Mouse (Mus musculus) ES-E14 (cell line): ENCODE measurements at regions not wholly inside any gene's neighbourhood (a gene's known extent, or its start where the extent isn't known, plus 50 kb on each side); places are given as distances from the start of the nearest gene placed in this dataset.

Experiments
- CHD2 ChIP-seq: IDR thresholded peaks from 2 replicates; pipeline ENCODE4 v1.6.1; 2014; ENCODE audit warnings: mild to moderate bottlenecking, low read depth, low read length, inconsistent platforms
- HCFC1 ChIP-seq: IDR thresholded peaks from 2 replicates; pipeline ENCODE4 v1.6.1; 2012; ENCODE audit warnings: low read length, inconsistent platforms, borderline replicate concordance; ENCODE audit not compliant: insufficient read depth
- MAFK ChIP-seq: IDR thresholded peaks from 2 replicates; pipeline ENCODE4 v1.6.1; 2014; ENCODE audit warnings: mild to moderate bottlenecking, low read depth, low read length, inconsistent platforms; ENCODE audit not compliant: insufficient read depth

DNA sequence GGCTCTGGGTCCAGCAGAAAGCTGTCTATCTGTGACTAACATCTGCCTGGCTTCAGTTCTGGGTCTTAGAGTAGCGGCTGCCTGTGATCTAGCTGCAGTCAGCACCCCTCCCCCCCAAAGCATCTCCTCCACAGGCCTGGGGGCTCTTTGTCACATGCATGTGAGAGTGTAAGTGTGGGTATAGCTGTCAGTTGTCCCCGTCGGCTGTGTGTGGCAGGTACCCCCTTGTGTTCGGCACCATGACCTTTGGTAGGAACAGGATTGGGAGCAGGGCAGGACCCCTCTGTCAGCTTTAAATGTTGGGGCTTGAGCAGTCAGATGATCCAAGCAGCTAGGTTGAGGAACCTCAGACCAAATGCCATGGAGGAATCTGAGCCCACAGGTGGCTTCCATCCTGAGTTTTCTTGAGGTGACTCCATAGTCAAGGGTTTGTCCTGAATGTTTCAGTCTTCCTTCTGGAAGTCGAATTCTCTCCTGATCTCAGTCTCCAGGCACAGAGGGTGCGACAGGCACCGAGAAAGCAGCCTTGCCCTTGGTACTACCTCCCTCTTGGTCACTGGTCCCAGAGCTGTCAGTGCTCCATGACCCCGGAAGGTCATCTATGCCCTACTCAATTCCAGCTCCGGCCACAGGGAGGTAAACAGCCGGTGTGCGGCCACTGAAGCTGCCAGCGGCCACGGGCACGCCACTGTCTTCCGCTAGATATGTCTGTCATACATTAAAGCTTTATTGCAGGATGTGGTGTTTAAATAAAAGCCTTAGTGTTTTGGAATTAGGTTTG lies 55.9 kb upstream of the Gata5 start:
- TF ChIP-seq HCFC1 (no peak), CHD2 (no peak), MAFK (no peak)
